Mouse (Mus musculus): Measurements from ENCODE around the gene Fam131a.
A peak's percentile ranks its signal among the peaks of the same experiment; 100 is the strongest.

The Fam131a gene

DNA sequence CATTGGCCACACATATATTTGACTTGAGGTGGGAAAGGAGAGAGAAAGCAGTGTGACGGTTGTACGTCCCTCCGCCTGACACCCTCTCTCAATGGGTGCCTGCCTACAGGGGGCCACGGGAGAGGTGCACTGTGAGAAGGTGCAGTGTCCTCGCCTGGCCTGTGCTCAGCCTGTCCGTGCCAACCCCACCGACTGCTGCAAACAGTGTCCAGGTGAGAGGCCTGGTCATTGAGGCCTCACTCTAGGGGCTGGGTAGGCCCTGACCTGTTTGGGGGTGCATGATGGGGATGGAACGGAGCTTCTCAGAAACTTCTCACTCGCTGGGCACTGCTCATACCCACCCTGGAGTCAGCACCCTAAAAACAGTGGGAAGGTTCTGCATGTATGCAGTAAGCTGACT, 46.8 kb downstream of the Fam131a start:
- no peak for DNase-seq (ENCODE audit: low read depth, low spot score)

DNA sequence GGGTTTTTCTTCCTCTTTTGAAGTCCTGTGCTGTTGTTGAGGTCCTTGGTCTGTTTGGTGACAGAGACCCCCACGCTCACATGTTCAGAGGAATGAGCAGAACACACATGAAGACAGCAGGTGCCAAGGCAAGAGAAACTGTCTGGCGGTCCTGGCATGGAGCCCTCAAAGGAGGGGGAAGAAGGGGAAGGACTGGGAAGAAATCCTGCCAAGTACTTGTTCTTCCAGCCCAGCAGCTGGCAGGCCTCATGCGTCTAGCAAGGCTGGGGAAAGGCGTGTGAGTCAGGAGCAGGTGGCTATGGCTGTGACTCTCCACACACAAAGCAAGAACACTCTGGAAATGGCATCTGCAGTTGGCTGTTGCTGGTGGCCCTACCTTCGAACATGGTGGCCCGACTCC, 53.6 kb downstream of the Fam131a start:
- no peak for DNase-seq (ENCODE audit: low read depth, low spot score)

DNA sequence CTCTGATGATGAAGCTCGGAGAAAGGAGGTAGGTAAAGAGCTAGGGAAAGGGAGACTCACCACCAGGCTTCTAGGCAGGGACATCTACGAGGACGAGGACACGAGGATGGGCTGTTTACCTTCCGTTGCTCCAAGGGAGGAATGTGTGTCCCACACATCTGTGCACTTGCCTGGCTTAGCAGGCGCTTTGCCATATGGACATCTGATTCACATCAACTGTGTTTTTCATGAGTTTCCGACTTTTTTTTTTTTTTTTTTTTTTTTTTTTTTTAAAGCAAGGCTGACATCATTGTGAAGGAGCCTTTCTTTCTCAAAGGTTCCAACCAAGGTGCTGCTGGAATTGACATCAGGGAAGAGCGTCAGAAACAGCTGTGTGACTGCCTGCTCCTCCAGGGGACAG, 57.5 kb downstream of the Fam131a start:
- peak; percentile 53 for DNase-seq (ENCODE audit: low read depth, low spot score)
